Mouse (Mus musculus) heart, postnatal 10 days (tissue): Measurements from ENCODE around the gene Ccdc155. TPM values are rescaled to one million over a fixed set of nuclear protein-coding genes. Genes with fewer than 3 reads are reported as not detected.

Experiments
- microRNA-seq, 2 experiments: library from miRNA; unstranded; fragments of <30 nt; microRNA quantifications; one replicate each; pipeline ENCODE4 v1.2.0; 2022
- total RNA-seq, 2 experiments: library from RNA; stranded (reverse); gene quantifications; 2 replicates each; pipeline ENCODE4 v1.2.3; 2021

Gene Ccdc155
- total RNA-seq, 2 experiments from 2014 or later, result not detected

Small RNA genes lying within 50 kb of the gene (microRNA-seq; reads per million reads assigned to microRNA genes)
- 0 reads per million in 2 experiments for gene Mir7055

Other genes starting within 250 kb of the Ccdc155 start
- 1 to 10 TPM; 4.1 to 6.2 TPM for gene Cpt1c, start 230.0 kb downstream of the Ccdc155 start, total RNA-seq
- 100 to 1,000 TPM; 198 to 216 TPM for gene Prmt1, start 218.3 kb downstream of the Ccdc155 start, total RNA-seq
- gene Irf3, start 207.2 kb downstream of the Ccdc155 start, total RNA-seq, result 10 to 100 TPM; 34.1 to 47.9 TPM
- 10 to 100 TPM; 14.5 to 15.9 TPM for gene Bcl2l12, start 206.2 kb downstream of the Ccdc155 start, total RNA-seq
- 10 to 100 TPM; 68.5 to 70.1 TPM for gene Scaf1, start 188.5 kb downstream of the Ccdc155 start, total RNA-seq
- 10 to 100 TPM; 71.6 to 75.7 TPM for gene Rras, start 186.9 kb downstream of the Ccdc155 start, total RNA-seq
- 10 to 100 TPM; 28.8 to 35.7 TPM for gene Prr12, start 152.0 kb downstream of the Ccdc155 start, total RNA-seq
- gene Nosip, start 142.5 kb downstream of the Ccdc155 start, total RNA-seq, result 10 to 100 TPM; 33.9 to 35.9 TPM
- 10 to 100 TPM; 10.9 to 11.3 TPM for gene Prrg2, start 142.2 kb downstream of the Ccdc155 start, total RNA-seq
- 10 to 100 TPM; 76.5 to 83.4 TPM for gene Rcn3, start 112.7 kb downstream of the Ccdc155 start, total RNA-seq
- gene Fcgrt, start 101.0 kb downstream of the Ccdc155 start, total RNA-seq, result 10 to 100 TPM; 65.4 to 69.2 TPM
- gene Rps11, start 80.5 kb downstream of the Ccdc155 start, total RNA-seq, result 100 to 1,000 TPM; 752 to 773 TPM
- gene Rpl13a, start 76.1 kb downstream of the Ccdc155 start, total RNA-seq, result 100 to 1,000 TPM; 809 to 865 TPM
- not detected for gene Gm45713, start 68.7 kb downstream of the Ccdc155 start, total RNA-seq
- gene Flt3l, start 68.5 kb downstream of the Ccdc155 start, total RNA-seq, result 1 to 10 TPM; 5.7 to 6.5 TPM
- 10 to 100 TPM; 47.1 to 49.0 TPM for gene Pih1d1, start 50.6 kb downstream of the Ccdc155 start, total RNA-seq
- 10 to 100 TPM; 36.6 to 48.2 TPM for gene Aldh16a1, start 50.3 kb downstream of the Ccdc155 start, total RNA-seq
- gene Slc17a7, start 40.9 kb downstream of the Ccdc155 start, total RNA-seq, result 1 to 10 TPM; 6.1 to 6.7 TPM
- gene Gfy, start 25.3 kb downstream of the Ccdc155 start, total RNA-seq, result not detected
- gene Pth2, start 23.9 kb downstream of the Ccdc155 start, total RNA-seq, result not detected
- not detected for gene Dkkl1, start 7.3 kb upstream of the Ccdc155 start, total RNA-seq
- gene Tead2, start 10.9 kb upstream of the Ccdc155 start, total RNA-seq, result 10 to 100 TPM; 27.5 to 32.3 TPM
- 1 to 10 TPM; 3.0 to 4.0 TPM for gene Cd37, start 34.2 kb upstream of the Ccdc155 start, total RNA-seq
- gene Slc6a16, start 36.2 kb upstream of the Ccdc155 start, total RNA-seq, result not detected
- not detected for gene Slc6a21, start 72.6 kb upstream of the Ccdc155 start, total RNA-seq
- gene Trpm4, start 128.9 kb upstream of the Ccdc155 start, total RNA-seq, result 10 to 100 TPM; 21.0 to 26.1 TPM
- 100 to 1,000 TPM; 320 to 351 TPM for gene Hrc, start 130.4 kb upstream of the Ccdc155 start, total RNA-seq
- under 1 TPM; 0.22 to 0.31 TPM for gene Ppfia3, start 162.1 kb upstream of the Ccdc155 start, total RNA-seq
- 1 to 10 TPM in 1 of 2 experiments, under 1 TPM in 1; 0.97 to 1.1 TPM for gene Lin7b, start 165.7 kb upstream of the Ccdc155 start, total RNA-seq
- gene Snrnp70, start 190.8 kb upstream of the Ccdc155 start, total RNA-seq, result 100 to 1,000 TPM; 146 to 161 TPM
- under 1 TPM; 0.41 to 0.79 TPM for gene Kcna7, start 200.8 kb upstream of the Ccdc155 start, total RNA-seq
- gene Ntf5, start 208.8 kb upstream of the Ccdc155 start, total RNA-seq, result under 1 TPM; 0.22 to 0.26 TPM
- gene Lhb, start 215.9 kb upstream of the Ccdc155 start, total RNA-seq, result not detected
- gene Gys1, start 230.0 kb upstream of the Ccdc155 start, total RNA-seq, result 10 to 100 TPM; 74.6 to 79.0 TPM
- gene Ruvbl2, start 233.2 kb upstream of the Ccdc155 start, total RNA-seq, result 10 to 100 TPM; 30.4 to 30.7 TPM